Mouse (Mus musculus) megakaryocyte, embryonic 14.5 days (primary cell): ENCODE measurements around the gene Cdk7.
"Not testable (repeated sequence)": the region's sequence is repeated elsewhere in the genome, so short reads cannot be mapped to it uniquely, and the experiment has no call there.

Source experiments
- FLI1 ChIP-seq: IDR thresholded peaks from 2 replicates; pipeline ENCODE4 v1.6.1; 2012; ENCODE audit warnings: low read length, inconsistent platforms, mixed read lengths
- GATA1 ChIP-seq: IDR thresholded peaks from 3 replicates; pipeline ENCODE4 v1.6.1; 2012; ENCODE audit warnings: mixed read lengths, low read length, inconsistent platforms, borderline replicate concordance

GRCm38 (mm10) chr13:100731462-100732046, 815 bp upstream of the Cdk7 start:
- not testable (repeated sequence) for TF ChIP-seq GATA1, FLI1
